Mouse (Mus musculus): ENCODE data around the gene Ccnk.

DNA sequence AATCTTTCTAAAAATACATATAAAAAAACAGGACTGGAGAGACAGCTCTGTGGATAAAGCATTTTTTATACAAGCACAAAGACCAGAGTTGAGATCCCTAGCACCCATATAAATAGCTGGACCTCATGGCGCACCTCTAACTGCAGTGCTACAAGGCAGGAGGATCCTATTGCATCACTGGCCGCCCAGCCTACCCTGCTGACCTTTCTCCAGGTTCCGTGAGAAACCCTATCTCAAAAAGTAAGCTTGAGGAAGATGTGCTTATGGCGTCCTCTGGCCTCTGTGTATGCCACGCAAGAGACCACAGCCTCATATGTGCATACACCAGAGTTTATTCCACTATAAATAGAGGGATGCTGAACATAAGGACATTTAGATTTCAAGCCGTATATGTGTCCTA is 2.3 kb downstream of the Ccnk start:
- no peak for TF ChIP-seq CTCF (IDR thresholded peaks at IDR 0.05; ENCODE audit: control insufficient read depth, insufficient read depth, insufficient replicate concordance, low read depth, low read length)
- no peak for TF ChIP-seq POLR2A (IDR thresholded peaks at IDR 0.05; ENCODE audit: control insufficient read depth, low read depth, low read length)

Data from testis, adult 2 months (tissue).